In the genomic region with DNA sequence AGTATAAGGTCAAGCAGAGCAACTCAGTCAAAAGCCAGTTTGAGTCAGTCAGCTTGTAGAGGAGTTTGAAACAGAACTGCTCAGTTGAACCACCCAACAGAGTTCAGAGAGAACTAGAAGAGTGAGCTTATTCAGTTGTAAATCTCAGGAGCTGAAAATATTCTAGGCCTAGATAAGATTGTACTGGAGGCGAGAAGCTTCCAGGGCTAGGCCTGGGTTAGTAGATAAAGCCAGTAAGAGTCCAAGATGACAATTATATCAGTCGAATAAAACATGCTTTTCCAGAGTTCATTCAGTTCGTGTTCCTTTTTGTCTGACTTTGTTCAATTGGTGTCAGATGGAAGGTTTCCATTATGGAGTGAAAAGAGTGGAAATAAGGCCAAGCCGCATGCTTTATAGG, we compare ENCODE assay signal across 19 mouse cellular contexts. TPM values are rescaled to one million over a fixed set of nuclear protein-coding genes. Genes with fewer than 3 reads are reported as not detected.
"Had no signal": no experiment of that assay in that cellular context is flagged by ENCODE, and none has a peak within 500 bp of the region (broad histone marks: within the 10 kb centered on the region; RNA-seq: fewer than 3 reads in every experiment).

No protein-coding gene starts in this region.

- H3K4me3 ChIP-seq: neural tube, embryonic 13.5 days; neural tube, embryonic 15.5 days; stomach, embryonic 15.5 days had no signal

- H3K9ac ChIP-seq: neural tube, embryonic 13.5 days; neural tube, embryonic 15.5 days; stomach, embryonic 15.5 days had no signal

- H3K9me3 ChIP-seq: neural tube, embryonic 13.5 days; neural tube, embryonic 15.5 days; stomach, embryonic 15.5 days had no signal

- H3K27ac ChIP-seq: neural tube, embryonic 13.5 days; neural tube, embryonic 15.5 days; stomach, embryonic 15.5 days; stomach, postnatal 0 days had no signal

- H3K27me3 ChIP-seq: neural tube, embryonic 13.5 days; neural tube, embryonic 15.5 days; stomach, embryonic 15.5 days had no signal

- DNase-seq: retina, postnatal 1 day; right cerebral cortex, adult 18-20 months; right cerebral cortex, postnatal 14 days; right cerebral cortex, postnatal 25 days; right cerebral cortex, postnatal 4 days; spleen, adult 18-20 months; thymus, adult 18-20 months; thymus, adult 2 months; thymus, postnatal 14 days; thymus, postnatal 25 days; thymus, postnatal 36 days; thymus, postnatal 4 days had no signal

- H3K4me1 ChIP-seq: neural tube, embryonic 13.5 days; neural tube, embryonic 15.5 days; stomach, embryonic 15.5 days had no signal

- H3K36me3 ChIP-seq: neural tube, embryonic 13.5 days; neural tube, embryonic 15.5 days; stomach, embryonic 15.5 days had no signal

RNA-seq across cellular contexts. Expression of a gene that starts 22.3 kb away (rescaled TPM):
- polyA plus RNA-seq: neural tube, embryonic 13.5 days; neural tube, embryonic 14.5 days; neural tube, embryonic 15.5 days; small intestine, adult 2 months; stomach, embryonic 14.5 days; stomach, embryonic 15.5 days had no signal
